Mouse (Mus musculus) heart, adult 11 months (tissue): Measurements from ENCODE around the gene Gm20817.
"Not testable (repeated sequence)": the region's sequence is repeated elsewhere in the genome, so short reads cannot be mapped to it uniquely, and the experiment has no call there.

ENCODE experiments used
- DNase-seq: peaks from one replicate; pipeline ENCODE4 v3.0.0; 2022

Gm20817 gene

GRCm38 (mm10) chrY:68832628-68833027 is at the start of gene Gm20817:
Gm20817 (minus strand) TSS chrY:68832728.
- DNase-seq, result not testable (repeated sequence)
